Mouse (Mus musculus) cortical plate, adult 2 months (tissue): ENCODE measurements around the gene Supt4a. TPM values are rescaled to one million over a fixed set of nuclear protein-coding genes. Genes with fewer than 3 reads are reported as not detected.

Experiments used
- H3K27ac ChIP-seq: fragments of 200-500 bp; 2 replicates; pipeline ENCODE4 v1.5.1; 2012; ENCODE audit warnings: low read length, control low read depth, inconsistent platforms; ENCODE audit not compliant: insufficient read depth
- H3K4me1 ChIP-seq: fragments of 200-500 bp; 2 replicates; pipeline ENCODE4 v1.6.1; 2011; ENCODE audit warnings: low read length; ENCODE audit not compliant: control insufficient read depth, insufficient read depth
- H3K4me3 ChIP-seq: fragments of 200-500 bp; 2 replicates; pipeline ENCODE4 v1.5.1; 2011; ENCODE audit warnings: mild to moderate bottlenecking, low read length, control low read depth; ENCODE audit not compliant: insufficient read depth
- CTCF ChIP-seq: fragments of 200-500 bp; IDR thresholded peaks from 2 replicates; pipeline ENCODE4 v1.5.1; 2011; ENCODE audit warnings: mild to moderate bottlenecking, control low read depth, low read length; ENCODE audit not compliant: insufficient read depth; ENCODE audit errors: extremely low read depth
- POLR2A ChIP-seq: fragments of 200-500 bp; IDR thresholded peaks from 2 replicates; pipeline ENCODE4 v1.6.1; 2011; ENCODE audit warnings: mild to moderate bottlenecking, low read length, control low read depth; ENCODE audit not compliant: insufficient read depth; ENCODE audit errors: extremely low read depth
- polyA plus RNA-seq: library from polyadenylated mRNA; depleted of rRNA; stranded (reverse); fragments of >200 nt; gene quantifications from 2 replicates; pipeline ENCODE4 v1.2.3, GENCODE M21; 2012

Gene Supt4a
- polyA plus RNA-seq, 1 experiment: 154 TPM

DNA sequence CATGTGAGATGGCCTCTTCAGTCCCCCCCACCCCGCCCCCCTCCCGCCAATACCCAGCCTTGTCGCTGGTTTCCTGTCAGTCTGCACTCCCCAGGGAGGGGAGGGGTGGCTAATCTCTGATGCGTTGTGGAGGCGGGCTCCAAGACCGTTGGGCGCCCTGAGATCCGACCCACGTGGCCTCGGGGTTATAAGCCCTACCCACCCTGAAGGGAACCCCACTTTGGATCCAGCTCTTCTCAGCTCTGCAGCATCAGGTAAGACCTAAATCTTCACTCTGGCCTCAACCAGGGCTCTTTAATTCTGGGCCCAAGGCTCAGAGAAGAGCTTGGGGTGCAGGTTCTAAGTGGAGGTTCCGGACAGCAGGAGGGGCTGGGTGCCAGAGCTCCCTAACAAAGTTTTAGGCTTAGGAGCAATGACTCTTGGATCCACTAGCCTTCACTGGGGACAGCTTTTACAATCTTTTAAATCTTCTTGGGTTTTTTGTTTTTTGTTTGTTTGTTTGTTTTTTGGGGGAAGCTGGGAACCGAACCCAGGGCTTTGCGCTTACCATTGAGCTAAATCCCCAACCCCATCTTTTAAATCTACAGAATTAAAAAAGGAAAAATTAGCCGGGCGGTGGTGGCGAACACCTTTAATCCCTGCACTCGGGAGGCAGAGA is 18.1 kb downstream of the Supt4a start:
- no peak overlapping the region; the same call in 1 of the 2 replicates for H3K4me3 ChIP-seq
- H3K4me1 ChIP-seq: no peaks in the 10 kb centered on the region
- TF ChIP-seq CTCF: no peak
- 0 out of 2 replicates have a peak, but pooled peaks have one; percentile 10 for TF ChIP-seq POLR2A
- H3K27ac ChIP-seq: no peak overlapping the region

DNA sequence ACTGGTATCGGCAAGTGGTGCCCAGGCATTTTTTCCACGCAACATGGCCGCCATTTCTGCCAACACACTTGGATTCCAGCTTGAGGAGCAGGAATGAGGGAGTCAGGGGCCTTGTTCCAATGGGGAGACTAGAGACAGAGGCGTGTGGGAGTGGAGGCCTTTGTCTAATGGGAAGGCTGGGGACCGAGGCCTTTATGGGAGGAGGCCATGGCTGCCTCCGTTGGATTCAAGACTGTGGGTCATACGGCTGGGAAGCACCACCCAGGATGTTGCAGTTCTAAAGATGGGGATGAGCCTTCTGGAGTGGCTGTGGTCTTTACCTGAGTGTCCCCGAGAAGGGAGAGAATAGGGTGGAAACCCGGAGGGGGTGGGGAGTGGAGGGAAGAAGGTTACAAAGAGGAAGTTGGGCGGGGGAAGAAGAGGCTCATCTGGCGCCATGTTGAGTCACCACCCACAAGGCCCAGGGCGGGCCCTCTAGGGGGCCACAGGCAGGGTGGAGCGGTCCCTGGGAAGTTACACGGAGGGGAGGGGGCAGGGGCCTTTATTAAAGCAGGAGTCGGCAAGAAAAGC is 19.0 kb downstream of the Supt4a start:
- Histone ChIP-seq H3K4me1 (no peaks in the 10 kb centered on the region), H3K4me3 (peak overlapping the region; percentile 24), H3K27ac (no peak overlapping the region; the same call in 1 of the 2 replicates)
- no peak for TF ChIP-seq CTCF
- TF ChIP-seq POLR2A: no peak

DNA sequence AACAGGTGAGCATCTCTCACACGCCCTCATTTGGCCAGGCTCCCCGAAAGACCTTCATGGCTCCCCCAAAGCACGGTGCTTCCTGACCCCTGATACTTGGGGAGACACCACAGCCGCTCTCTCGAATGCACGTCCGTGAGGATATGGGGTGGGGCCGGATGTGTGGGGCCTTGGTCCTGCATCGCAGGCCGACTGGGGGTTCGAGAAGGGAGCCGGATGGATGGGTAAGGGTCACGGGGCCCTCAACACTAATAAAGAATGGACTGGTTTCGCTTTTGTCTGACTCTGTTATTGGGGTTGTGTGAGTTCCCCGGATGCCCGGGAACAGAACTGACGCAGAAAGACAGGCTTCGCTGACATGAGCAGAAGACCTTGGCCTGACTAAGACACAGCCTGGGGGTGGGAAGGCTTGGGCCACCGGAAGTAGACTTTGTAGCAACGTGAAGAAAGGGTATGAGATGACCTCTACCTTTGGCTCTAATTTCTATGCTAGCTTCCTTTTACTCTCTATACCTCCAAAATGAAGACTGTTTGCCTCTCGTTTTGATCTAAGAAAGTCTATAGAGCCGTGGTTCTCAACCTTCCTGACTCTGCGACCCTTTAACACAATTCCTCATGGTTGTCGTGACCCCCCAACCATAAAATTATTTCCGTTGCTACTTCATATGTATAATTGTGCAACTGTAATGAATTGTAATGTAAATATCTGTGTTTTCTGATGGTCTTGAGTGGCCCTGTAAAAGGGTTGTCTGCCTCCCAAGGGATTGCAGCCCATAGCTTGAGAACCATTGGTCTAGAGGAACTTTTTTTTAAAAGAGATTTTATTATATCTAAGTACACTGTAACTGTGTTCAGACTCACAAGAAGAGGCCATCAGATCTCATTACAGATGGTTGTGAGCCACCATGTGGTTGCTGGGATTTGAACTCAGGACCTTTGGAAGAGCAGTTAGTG is 19.9 kb downstream of the Supt4a start:
- no peak overlapping the region for H3K27ac ChIP-seq
- no peaks in the 10 kb centered on the region for H3K4me1 ChIP-seq
- H3K4me3 ChIP-seq: no peak overlapping the region
- no peak for TF ChIP-seq CTCF

DNA sequence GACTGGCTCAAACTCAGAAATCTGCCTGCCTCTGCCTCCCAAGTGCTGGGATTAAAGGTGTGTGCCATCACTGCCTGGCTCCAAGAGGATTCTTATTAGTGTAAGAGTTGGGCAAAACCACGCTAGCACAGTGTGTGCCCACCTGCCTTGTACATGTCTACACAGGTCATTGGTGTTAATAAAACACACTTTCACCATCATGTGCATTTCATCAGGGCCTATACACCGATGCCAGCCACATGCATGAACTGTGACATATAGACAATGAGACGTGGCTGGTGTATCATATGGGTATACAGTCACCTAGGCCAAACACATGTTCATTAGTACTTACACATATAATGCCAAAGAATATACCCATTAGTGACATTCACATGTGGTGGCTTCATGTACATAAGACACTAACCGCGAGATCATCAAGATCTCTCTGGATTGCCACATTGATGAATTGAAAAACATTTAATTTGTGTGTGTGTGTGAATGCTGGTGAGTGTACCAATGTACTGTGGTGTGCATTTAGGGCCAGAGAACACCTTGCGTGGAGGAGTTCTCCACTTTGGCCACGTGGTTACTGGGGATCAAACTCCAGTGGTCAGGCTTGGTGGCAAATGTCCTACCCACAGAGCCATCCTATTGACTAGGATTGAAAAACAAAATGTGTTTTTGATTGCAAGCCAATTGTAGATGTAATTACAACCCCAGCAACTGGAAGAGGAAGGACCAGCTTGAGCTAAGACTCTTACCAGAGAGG is 21.0 kb downstream of the Supt4a start:
- no peak overlapping the region for H3K4me3 ChIP-seq
- no peak overlapping the region for H3K27ac ChIP-seq
- no peaks in the 10 kb centered on the region for H3K4me1 ChIP-seq
- no peak for TF ChIP-seq CTCF
- TF ChIP-seq POLR2A: no peak

DNA sequence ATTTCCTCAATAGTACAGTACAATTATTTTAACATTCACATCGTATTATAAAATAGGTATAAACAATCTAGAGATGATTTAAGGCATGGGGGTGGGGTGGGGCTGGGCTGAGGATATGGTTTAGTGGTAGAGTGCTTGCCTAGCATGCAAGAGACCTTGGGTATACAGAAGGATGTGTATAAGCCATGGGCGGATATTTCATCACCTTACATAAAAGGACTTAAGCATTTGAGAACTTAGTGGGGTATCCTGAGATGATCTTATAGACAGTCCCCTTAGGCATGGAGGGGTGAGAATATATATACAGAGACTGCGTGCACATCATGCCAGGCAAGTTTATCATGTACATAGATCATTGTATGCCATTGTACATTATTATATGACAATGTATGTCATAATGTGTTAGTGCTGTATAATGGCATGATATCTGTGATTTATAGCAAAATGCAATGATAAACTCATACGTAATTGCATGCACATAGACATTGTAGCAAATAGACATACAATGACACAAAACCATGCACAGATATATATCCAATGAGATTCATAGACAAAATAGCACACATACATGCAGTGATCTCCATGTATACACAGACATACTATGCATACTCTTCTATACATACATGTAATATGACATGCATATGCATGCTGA is 21.7 kb downstream of the Supt4a start:
- Histone ChIP-seq H3K4me1 (no peaks in the 10 kb centered on the region), H3K27ac (no peak overlapping the region), H3K4me3 (peak overlapping the region; percentile 61; the same call in 1 of the 2 replicates)
- no peak for TF ChIP-seq POLR2A
- TF ChIP-seq CTCF: no peak

DNA sequence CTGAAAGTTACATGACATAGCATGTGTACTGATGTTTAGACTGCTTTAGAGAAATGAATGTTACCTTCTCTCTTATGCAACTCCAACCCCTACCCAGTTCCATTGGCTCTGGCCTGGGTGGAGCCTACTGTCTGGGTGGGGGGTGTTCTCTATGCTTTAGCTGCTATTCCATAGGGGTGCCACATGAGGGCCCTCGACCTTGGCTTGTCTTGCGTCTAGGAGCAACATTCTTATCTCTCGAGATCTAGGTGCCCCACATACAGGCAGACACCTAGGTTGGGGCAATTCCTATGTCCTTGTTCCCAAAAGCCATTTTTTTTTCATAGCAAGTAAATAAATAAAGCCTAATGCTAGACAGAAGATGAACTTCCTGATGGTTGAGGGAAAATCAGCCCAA is 22.3 kb downstream of the Supt4a start:
- TF ChIP-seq CTCF (peak; percentile 41), POLR2A (0 out of 2 replicates have a peak, but pooled peaks have one; percentile 7)
- H3K4me3 ChIP-seq: peak overlapping the region; percentile 61; the same call in 1 of the 2 replicates
- H3K27ac ChIP-seq: no peak overlapping the region
- no peaks in the 10 kb centered on the region for H3K4me1 ChIP-seq

DNA sequence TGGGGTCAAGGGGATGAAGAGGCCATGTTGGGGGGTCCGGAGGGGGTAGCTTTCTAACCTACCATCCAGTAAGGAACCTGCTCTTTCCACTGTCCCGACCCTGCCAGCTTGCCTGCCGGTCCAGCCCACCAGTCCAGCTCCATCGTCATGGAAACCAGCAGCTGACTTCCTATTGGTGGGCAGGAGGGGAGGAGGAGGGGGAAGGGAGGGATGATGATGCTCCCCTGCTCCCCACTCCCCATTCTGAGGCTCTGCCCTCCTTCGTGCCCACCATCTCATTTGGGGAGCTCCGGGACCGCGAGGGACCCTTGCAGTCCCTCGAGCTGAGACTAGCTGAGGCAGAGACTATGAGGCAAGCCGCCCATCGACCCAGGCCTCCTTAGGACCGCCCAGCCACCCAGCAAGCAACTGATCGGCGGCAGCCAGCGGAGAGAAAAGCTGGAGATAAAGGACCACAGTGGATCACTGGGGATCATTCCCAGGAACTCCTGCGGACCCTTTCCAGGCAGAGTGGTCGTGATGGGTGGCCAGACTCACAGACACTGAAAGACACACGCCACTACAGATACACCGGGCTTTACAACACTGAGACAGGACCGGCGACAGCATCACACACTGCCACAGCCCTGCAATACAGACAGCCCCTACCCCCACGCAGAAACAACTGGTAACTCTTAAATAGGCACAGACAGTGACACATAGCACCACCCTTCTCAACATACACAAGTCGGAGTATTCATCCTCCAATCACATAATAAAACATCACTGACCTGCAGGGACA is 23.1 kb downstream of the Supt4a start, which contains the start of gene Tspoap1:
TSS of gene Tspoap1 (plus strand) at position 241 of the 781 bp plus-strand sequence.
- H3K4me3 ChIP-seq: peak within 1 kb of the TSS; percentile 61
- H3K4me1 ChIP-seq: peaks cover 2% of the 10 kb centered on the region; the same call in 1 of the 2 replicates
- TF ChIP-seq CTCF: no peak
- TF ChIP-seq POLR2A: peak; percentile 95
- H3K27ac ChIP-seq: peak within 1 kb of the TSS; percentile 72

DNA sequence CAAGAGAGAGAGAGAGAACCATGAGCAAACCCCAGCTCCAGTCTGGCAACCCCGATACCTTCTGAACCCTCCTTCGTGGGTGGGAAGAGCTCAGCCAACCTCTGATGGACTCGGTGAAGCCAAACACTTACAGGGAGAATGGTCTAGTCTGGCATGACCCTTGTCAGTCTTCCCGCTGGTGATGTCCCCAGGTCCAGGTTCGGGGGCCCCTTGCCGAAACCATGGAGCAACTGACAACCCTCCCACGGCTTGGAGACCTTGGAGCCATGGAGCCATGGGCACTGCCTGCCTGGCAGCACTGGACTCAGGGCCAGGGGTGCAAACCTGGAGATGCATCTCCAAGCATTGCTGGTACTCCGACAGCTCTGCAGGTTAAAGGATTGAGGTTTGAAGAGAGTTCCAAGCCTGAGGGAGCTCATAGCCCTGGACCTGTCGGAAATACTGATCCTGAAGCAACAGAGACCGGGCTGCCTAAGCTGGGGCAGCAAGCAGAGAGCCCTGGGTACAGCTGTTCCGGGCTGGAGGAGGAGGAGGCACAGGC is 23.9 kb downstream of the Supt4a start:
- Histone ChIP-seq H3K4me1 (peaks cover 2% of the 10 kb centered on the region; the same call in 1 of the 2 replicates), H3K27ac (peak overlapping the region; percentile 72), H3K4me3 (peak overlapping the region; percentile 61)
- TF ChIP-seq CTCF (no peak), POLR2A (no peak)
